Mouse (Mus musculus): Measurements from ENCODE around the gene Dusp7.

DNA sequence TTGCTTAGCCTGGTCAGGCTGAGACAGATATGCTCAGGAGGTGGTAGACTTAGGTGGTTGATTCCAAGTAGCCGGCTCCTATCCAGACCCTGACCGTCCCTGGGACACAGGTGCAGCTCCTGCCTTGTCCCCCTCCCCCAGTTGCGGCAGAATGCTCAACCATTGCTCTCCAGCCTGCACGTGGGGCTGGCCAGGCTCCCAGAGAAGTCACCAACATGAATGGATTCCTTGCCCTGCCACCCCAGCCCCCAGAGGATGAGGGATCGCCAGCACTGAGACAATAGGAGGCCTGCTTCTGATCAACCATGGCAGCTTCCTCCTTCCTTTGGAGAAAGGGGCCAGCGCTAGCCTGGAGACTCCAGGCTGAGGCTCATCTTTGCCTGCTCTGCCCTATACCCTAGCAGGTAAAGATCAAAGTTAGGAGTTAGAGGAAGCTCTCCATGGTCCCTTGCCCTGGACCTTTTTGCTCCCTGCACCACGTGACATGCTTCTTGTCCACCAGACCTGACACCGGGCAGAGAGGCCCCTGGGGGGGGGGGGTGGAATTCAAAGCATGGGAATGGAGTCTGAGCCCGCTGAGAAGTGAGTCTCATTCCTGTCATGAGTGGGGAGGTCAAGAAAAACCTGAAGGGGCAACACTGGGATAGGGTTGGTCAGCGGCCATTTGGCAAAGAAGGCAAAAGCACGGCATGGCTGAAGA, 24.5 kb downstream of the Dusp7 start:
- TF ChIP-seq CTCF (IDR thresholded peaks at IDR 0.05; ENCODE audit: control insufficient read depth, insufficient read depth, insufficient read length): no peak
- TF ChIP-seq MAX (IDR thresholded peaks at IDR 0.05): no peak
- TF ChIP-seq FOSL1 (IDR thresholded peaks at IDR 0.05; ENCODE audit: insufficient read depth, low read length, poor library complexity, severe bottlenecking): no peak
- TF ChIP-seq CEBPB (IDR thresholded peaks at IDR 0.05; ENCODE audit: low read depth): no peak
- no peak for TF ChIP-seq USF1 (IDR thresholded peaks at IDR 0.05; ENCODE audit: low read depth)
- no peak for TF ChIP-seq MYOG (IDR thresholded peaks at IDR 0.05; ENCODE audit: control insufficient read depth, extremely low read depth, insufficient read length)
